Mouse (Mus musculus): ENCODE measurements around the gene Ate1.
"Not testable (repeated sequence)": the region's sequence is repeated elsewhere in the genome, so short reads cannot be mapped to it uniquely, and the experiment has no call there.

GRCm38 (mm10) chr7:130479003-130479402 lies 41.2 kb downstream of the Ate1 start:
- not testable (repeated sequence) for TF ChIP-seq POLR2A (IDR thresholded peaks at IDR 0.05; ENCODE audit: insufficient read depth, low read length); EP300 (IDR thresholded peaks at IDR 0.05; ENCODE audit: insufficient read depth, low read depth, low read length)
